Mouse (Mus musculus): Measurements from ENCODE around the gene Zfp982. TPM values are rescaled to one million over a fixed set of nuclear protein-coding genes. Genes with fewer than 3 reads are reported as not detected.

Gene Zfp982
- 1.6 and 2.4 TPM in 2 replicates for polyA plus RNA-seq (2012; rRNA removed)

GRCm38 (mm10) chr4:147492117-147492516 is at the start of gene Zfp982:
Zfp982 (plus strand) TSS chr4:147492417.

GRCm38 (mm10) chr4:147539918-147540317 is 47.7 kb downstream of the Zfp982 start, which contains the start of gene Gm16503:
Gm16503 (plus strand) TSS chr4:147540218.

GRCm38 (mm10) chr4:147553071-147553470 is 60.9 kb downstream of the Zfp982 start, which contains the start of gene Zfp985:
Zfp985 (plus strand) TSS chr4:147553277.

Other genes starting within 250 kb of the Zfp982 start
- 0.09 and 0.16 TPM in 2 replicates for gene Zfp988, start 186.7 kb upstream of the Zfp982 start, polyA plus RNA-seq (2012; rRNA removed)
- not detected in 2 replicates for gene Zfp978, start 131.1 kb upstream of the Zfp982 start, polyA plus RNA-seq (2012; rRNA removed)
- gene Gm16503, start 47.8 kb downstream of the Zfp982 start, polyA plus RNA-seq (2012; rRNA removed), result 1.1 and 1.4 TPM in 2 replicates
- gene Zfp985, start 60.9 kb downstream of the Zfp982 start, polyA plus RNA-seq (2012; rRNA removed), result 0.04 and 0.11 TPM in 2 replicates
- gene Zfp979, start 150.1 kb downstream of the Zfp982 start, polyA plus RNA-seq (2012; rRNA removed), result 1.1 and 1.3 TPM in 2 replicates
- gene Zfp534, start 210.1 kb downstream of the Zfp982 start, polyA plus RNA-seq (2012; rRNA removed), result not detected in 2 replicates